Comparison of ENCODE assay signal across 26 mouse cellular contexts in the genomic region with DNA sequence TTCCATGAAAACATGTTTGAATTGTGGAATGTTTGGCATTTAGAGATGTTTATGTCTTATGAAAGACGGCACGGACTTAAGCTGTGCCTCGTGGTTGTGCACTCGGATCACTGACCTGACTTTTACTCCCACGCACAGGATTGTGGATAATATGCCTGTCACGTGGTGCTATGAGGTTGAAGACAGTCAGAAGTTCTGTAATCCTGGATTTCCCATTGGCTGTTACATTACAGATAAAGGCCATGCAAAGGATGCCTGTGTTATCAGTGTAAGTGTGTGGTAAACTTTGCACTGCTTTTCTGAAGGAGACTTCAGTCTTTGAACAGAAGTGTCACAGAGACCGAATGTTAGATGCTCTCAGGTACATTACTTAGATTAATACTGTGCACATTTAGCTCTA. TPM values are rescaled to one million over a fixed set of nuclear protein-coding genes. Genes with fewer than 3 reads are reported as not detected.
DNase-seq lines count a peak whose midpoint lies in the region; ATAC-seq and TF ChIP-seq lines count a peak whose summit lies in the region.
"Had no signal": no experiment of that assay in that cellular context is flagged by ENCODE, and none has a peak within 500 bp of the region (broad histone marks: within the 10 kb centered on the region; RNA-seq: fewer than 3 reads in every experiment).

No protein-coding gene starts in this region.

- H3K4me1 ChIP-seq in kidney, postnatal 0 days (replicated peaks; ENCODE audit: insufficient read depth, low read length) = no peaks in the 10 kb centered on the region
- H3K4me1 ChIP-seq in MEL (ENCODE audit: control insufficient read depth in 1 of 2, insufficient read depth in 2 of 2, low read length in 2 of 2) = peaks cover 5 to 8% of the 10 kb centered on the region in 2 experiments; a peak in 2 of 4 replicates
- no peaks in the 10 kb centered on the region for H3K4me1 ChIP-seq in intestine, postnatal 0 days (replicated peaks; ENCODE audit: control insufficient read depth, insufficient read depth, low read length)
- H3K4me1 ChIP-seq in midbrain, postnatal 0 days (ENCODE audit: insufficient read depth, low read length) = no peaks in the 10 kb centered on the region
- H3K4me1 ChIP-seq: embryonic facial prominence, embryonic 10.5 days; embryonic facial prominence, embryonic 12.5 days; forebrain, embryonic 13.5 days; forebrain, embryonic 15.5 days had no signal

- WGBS in kidney, postnatal 0 days = 48% methylated on average over 7 of the region's 7 CpGs
- WGBS in intestine, postnatal 0 days = 54% methylated on average over 7 of the region's 7 CpGs
- WGBS in midbrain, postnatal 0 days = 91% methylated on average over 7 of the region's 7 CpGs

- H3K36me3 ChIP-seq in kidney, postnatal 0 days (ENCODE audit: insufficient read depth, low read length) = peaks cover 29% of the 10 kb centered on the region; the same call in 1 of the 2 replicates
- H3K36me3 ChIP-seq in C2C12 (ENCODE audit: control insufficient read depth, insufficient read depth) = peaks cover 64% of the 10 kb centered on the region
- H3K36me3 ChIP-seq in MEL (ENCODE audit: control insufficient read depth in 1 of 2, insufficient read depth in 2 of 2, low read length in 2 of 2) = peaks cover 12 to 48% of the 10 kb centered on the region in 2 experiments
- H3K36me3 ChIP-seq in intestine, postnatal 0 days (ENCODE audit: control insufficient read depth, insufficient read depth) = peaks cover 48% of the 10 kb centered on the region
- peaks cover 15% of the 10 kb centered on the region; the same call in 1 of the 2 replicates for H3K36me3 ChIP-seq in midbrain, postnatal 0 days (ENCODE audit: insufficient read depth, low read length)

- no peak overlapping the region for H3K9ac ChIP-seq in kidney, postnatal 0 days (ENCODE audit: low read depth, low read length)
- H3K9ac ChIP-seq in MEL (ENCODE audit: control insufficient read depth, low read depth, low read length, poor library complexity, severe bottlenecking) = no peak overlapping the region
- H3K9ac ChIP-seq in intestine, postnatal 0 days (ENCODE audit: low read depth, low read length) = no peak overlapping the region
- no peak overlapping the region for H3K9ac ChIP-seq in midbrain, postnatal 0 days (replicated peaks; ENCODE audit: low read length, poor library complexity, severe bottlenecking)
- H3K9ac ChIP-seq: embryonic facial prominence, embryonic 12.5 days; forebrain, embryonic 13.5 days; forebrain, embryonic 15.5 days; forebrain, postnatal 0 days had no signal

- no peak for TF ChIP-seq POLR2A in MEL (IDR thresholded peaks at IDR 0.05; ENCODE audit: control insufficient read depth in 1 of 2, insufficient read depth in 1 of 2, low read depth in 1 of 2, low read length in 2 of 2, poor library complexity in 1 of 2)

- no peak for TF ChIP-seq EP300 in MEL (IDR thresholded peaks at IDR 0.05; ENCODE audit: low read depth in 1 of 2, low read length in 2 of 2)

- TF ChIP-seq RAD21 in MEL (IDR thresholded peaks at IDR 0.05; ENCODE audit: low read depth, low read length) = no peak

- no peak for ATAC-seq in kidney, postnatal 0 days (replicated peaks; ENCODE audit: low FRiP score, low read depth)
- peak; percentile 85 for ATAC-seq in intestine, postnatal 0 days
- ATAC-seq in midbrain, postnatal 0 days (ENCODE audit: low FRiP score) = no peak
- ATAC-seq: CD4-positive, CD25-positive, alpha-beta regulatory T cell, adult 4 months; forebrain, embryonic 13.5 days; forebrain, embryonic 15.5 days; forebrain, postnatal 0 days; Patski had no signal

- no peak overlapping the region for H3K4me2 ChIP-seq in kidney, postnatal 0 days (ENCODE audit: low read length)
- H3K4me2 ChIP-seq in intestine, postnatal 0 days (replicated peaks; ENCODE audit: low read depth) = no peak overlapping the region
- H3K4me2 ChIP-seq in midbrain, postnatal 0 days (ENCODE audit: low read depth, low read length, poor library complexity, severe bottlenecking) = no peak overlapping the region
- H3K4me2 ChIP-seq: embryonic facial prominence, embryonic 12.5 days; forebrain, embryonic 13.5 days; forebrain, embryonic 15.5 days had no signal

- H3K4me3 ChIP-seq in kidney, postnatal 0 days (replicated peaks; ENCODE audit: low read depth, low read length) = no peak overlapping the region
- H3K4me3 ChIP-seq in C2C12 (ENCODE audit: insufficient read depth, poor library complexity, severe bottlenecking) (no peak overlapping the region), MEL (ENCODE audit: control insufficient read depth in 1 of 2, insufficient read depth in 1 of 2, low read depth in 2 of 2, low read length in 2 of 2) (no peak overlapping the region)
- H3K4me3 ChIP-seq in intestine, postnatal 0 days (ENCODE audit: low read depth, low read length) = no peak overlapping the region
- no peak overlapping the region for H3K4me3 ChIP-seq in midbrain, postnatal 0 days (ENCODE audit: low read depth, low read length)
- H3K4me3 ChIP-seq: embryonic facial prominence, embryonic 10.5 days; embryonic facial prominence, embryonic 12.5 days; forebrain, embryonic 13.5 days; forebrain, embryonic 15.5 days had no signal

- H3K79me3 ChIP-seq in C2C12 (ENCODE audit: low read depth) = peaks cover 4% of the 10 kb centered on the region

- H3K9me3 ChIP-seq in kidney, postnatal 0 days (replicated peaks; ENCODE audit: low read length) = no peaks in the 10 kb centered on the region
- H3K9me3 ChIP-seq in MEL (replicated peaks; ENCODE audit: insufficient read depth, low read length) = no peaks in the 10 kb centered on the region
- no peaks in the 10 kb centered on the region for H3K9me3 ChIP-seq in intestine, postnatal 0 days (ENCODE audit: control insufficient read depth)
- H3K9me3 ChIP-seq in midbrain, postnatal 0 days (ENCODE audit: low read length) = no peaks in the 10 kb centered on the region
- H3K9me3 ChIP-seq: embryonic facial prominence, embryonic 10.5 days; embryonic facial prominence, embryonic 12.5 days; forebrain, embryonic 13.5 days; forebrain, embryonic 15.5 days; G1E had no signal

- H3ac ChIP-seq in C2C12 (ENCODE audit: control insufficient read depth, insufficient read length, low read depth) = no peak overlapping the region

- H3K79me2 ChIP-seq in C2C12 (ENCODE audit: control insufficient read depth, insufficient read depth) = peaks cover 8% of the 10 kb centered on the region
- H3K79me2 ChIP-seq in MEL (ENCODE audit: control insufficient read depth, insufficient read depth, low read length, poor library complexity) = peaks cover under 1% of the 10 kb centered on the region; the same call in 1 of the 2 replicates

- DNase-seq in kidney, postnatal 0 days (ENCODE audit: low spot score) = peak; percentile 9
- DNase-seq in kidney, adult 9 months = no peak
- peak; percentile 30 for DNase-seq in MEL (ENCODE audit: low read depth, low spot score)
- DNase-seq in embryo, embryonic 10 days (ENCODE audit: low spot score) = no peak
- no peak for DNase-seq in midbrain, postnatal 0 days (ENCODE audit: low spot score)
- DNase-seq in spleen, postnatal 14 days (ENCODE audit: low spot score in 2 of 2) = no peak
- DNase-seq: adrenal gland, adult 2 months; adrenal gland, postnatal 10 days; adrenal gland, postnatal 25 days; cerebellum, adult 11 months; cerebellum, adult 18-20 months; cerebellum, adult 8-10 months; cerebellum, adult 9-11 months; cerebellum, postnatal 14 days; cerebellum, postnatal 36 days; forebrain, postnatal 0 days had no signal

- no peaks in the 10 kb centered on the region for H3K27me3 ChIP-seq in kidney, postnatal 0 days (ENCODE audit: insufficient read depth, low read length)
- H3K27me3 ChIP-seq in C2C12 (ENCODE audit: control insufficient read depth, insufficient read depth, insufficient read length) (no peaks in the 10 kb centered on the region), MEL (ENCODE audit: control insufficient read depth in 1 of 2, insufficient read depth in 2 of 2, low read length in 2 of 2) (no peaks in the 10 kb centered on the region)
- no peaks in the 10 kb centered on the region for H3K27me3 ChIP-seq in intestine, postnatal 0 days (replicated peaks; ENCODE audit: control insufficient read depth, insufficient read depth, low read length)
- H3K27me3 ChIP-seq in midbrain, postnatal 0 days (ENCODE audit: insufficient read depth, low read length) = no peaks in the 10 kb centered on the region
- H3K27me3 ChIP-seq: CH12.LX; embryonic facial prominence, embryonic 12.5 days; forebrain, embryonic 13.5 days; forebrain, embryonic 15.5 days; Patski had no signal

- no peak overlapping the region for H3K27ac ChIP-seq in kidney, postnatal 0 days
- no peak overlapping the region for H3K27ac ChIP-seq in MEL (ENCODE audit: control insufficient read depth, low read depth, low read length)
- H3K27ac ChIP-seq in intestine, postnatal 0 days (ENCODE audit: low read depth, low read length) = peak overlapping the region; percentile 47
- H3K27ac ChIP-seq in midbrain, postnatal 0 days (ENCODE audit: low read depth, low read length) = no peak overlapping the region
- H3K27ac ChIP-seq: embryonic facial prominence, embryonic 10.5 days; embryonic facial prominence, embryonic 12.5 days; forebrain, embryonic 13.5 days; forebrain, embryonic 15.5 days had no signal

- TF ChIP-seq CTCF in kidney, postnatal 0 days (IDR thresholded peaks at IDR 0.05; ENCODE audit: low read depth) = no peak
- TF ChIP-seq CTCF in C2C12 (IDR thresholded peaks at IDR 0.05; ENCODE audit: control insufficient read depth, insufficient read depth, insufficient read length) = no peak
- TF ChIP-seq CTCF in MEL (IDR thresholded peaks at IDR 0.05 in 2 of 3, conservative IDR thresholded peaks at IDR 0.05 in 1 of 3; ENCODE audit: control insufficient read depth in 1 of 3, insufficient read depth in 1 of 3, low read depth in 2 of 3, low read length in 3 of 3, poor library complexity in 1 of 3, severe bottlenecking in 1 of 3) = no peak
- no peak for TF ChIP-seq CTCF in intestine, postnatal 0 days (IDR thresholded peaks at IDR 0.05; ENCODE audit: low read depth)
- no peak for TF ChIP-seq CTCF in midbrain, postnatal 0 days (IDR thresholded peaks at IDR 0.05)

RNA-seq across cellular contexts. Expression of a gene that starts 30.4 kb away (rescaled TPM):
- polyA plus RNA-seq in kidney, postnatal 0 days (2015; fragmentation: Nextera tagmentation; extraction: Ambion mirVana) = 221 and 232 TPM in 2 replicates
- 44.6 TPM for polyA plus RNA-seq in C2C12 (2012; fragmentation: generic; extraction: Trizol)
- total RNA-seq in MEL (2012; rRNA removed) = 55.8 and 59.6 TPM in 2 replicates
- polyA plus RNA-seq in MEL (2012; ENCODE audit: insufficient read depth in 1 of 2, insufficient read length in 2 of 2, low read depth in 1 of 2, low replicate concordance in 2 of 2, missing spikeins in 1 of 2) = 10 to 100 TPM in 1 of 2 experiments, not detected in 1; 62.7 TPM
- 295 TPM in 2 replicates for polyA plus RNA-seq in intestine, postnatal 0 days (2015; fragmentation: Nextera tagmentation; extraction: Ambion mirVana)
- total RNA-seq in midbrain, postnatal 0 days (2014; rRNA removed) = 81.6 and 90.5 TPM in 2 replicates
- 103 and 104 TPM in 2 replicates for polyA plus RNA-seq in midbrain, postnatal 0 days (2015; fragmentation: Nextera tagmentation; extraction: Ambion mirVana)

RNA-seq across cellular contexts. Expression of a gene that starts 44.3 kb away (rescaled TPM):
- 45.7 and 47.9 TPM in 2 replicates for polyA plus RNA-seq in kidney, postnatal 0 days (2015; fragmentation: Nextera tagmentation; extraction: Ambion mirVana)
- 5.2 TPM for polyA plus RNA-seq in C2C12 (2012; fragmentation: generic; extraction: Trizol)
- 13.4 and 14.4 TPM in 2 replicates for total RNA-seq in MEL (2012; rRNA removed)
- 10 to 100 TPM in 1 of 2 experiments, not detected in 1; 36.6 TPM for polyA plus RNA-seq in MEL (2012; ENCODE audit: insufficient read depth in 1 of 2, insufficient read length in 2 of 2, low read depth in 1 of 2, low replicate concordance in 2 of 2, missing spikeins in 1 of 2)
- polyA plus RNA-seq in intestine, postnatal 0 days (2015; fragmentation: Nextera tagmentation; extraction: Ambion mirVana) = 22.2 and 23.0 TPM in 2 replicates
- total RNA-seq in midbrain, postnatal 0 days (2014; rRNA removed) = 8.7 and 13.3 TPM in 2 replicates
- polyA plus RNA-seq in midbrain, postnatal 0 days (2015; fragmentation: Nextera tagmentation; extraction: Ambion mirVana) = 21.1 and 21.6 TPM in 2 replicates

Comparison
In these comparisons a context has a peak if more than half of its experiments do, and no peak if none do; other contexts are left out.
1. DNase-seq: peak in kidney, postnatal 0 days (single experiment) and MEL (single experiment); none in kidney, adult 9 months (single experiment), embryo, embryonic 10 days (single experiment), midbrain, postnatal 0 days (single experiment) and spleen, postnatal 14 days (0 of 2).